Mouse (Mus musculus): Measurements from ENCODE around the gene Larp4. TPM values are rescaled to one million over a fixed set of nuclear protein-coding genes. Genes with fewer than 3 reads are reported as not detected.

The Larp4 gene
- polyA plus RNA-seq, 1 experiment = 0.12 TPM

DNA sequence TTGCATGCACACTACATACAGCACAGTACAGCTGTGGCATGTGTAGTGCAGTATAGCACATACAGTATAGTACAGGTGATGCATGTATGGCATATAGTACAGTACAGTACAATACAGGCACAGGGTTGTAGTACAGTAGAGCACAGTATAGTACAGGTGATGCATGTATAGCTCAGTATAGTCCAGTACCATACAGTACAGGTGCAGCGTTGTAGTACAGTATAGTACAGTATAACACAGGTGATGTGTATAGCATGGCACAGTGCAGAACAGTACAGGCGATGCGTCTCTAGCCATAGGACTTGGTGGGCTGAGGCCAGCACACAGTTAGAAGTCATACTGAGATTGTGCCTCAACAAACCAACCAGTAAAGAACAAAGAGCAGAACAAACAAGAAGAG lies 91.5 kb downstream of the Larp4 start:
- no peak overlapping the region for H3K4me3 ChIP-seq (replicated peaks)
- no peak for TF ChIP-seq GATA1 (IDR thresholded peaks at IDR 0.05; ENCODE audit: low read length)

DNA sequence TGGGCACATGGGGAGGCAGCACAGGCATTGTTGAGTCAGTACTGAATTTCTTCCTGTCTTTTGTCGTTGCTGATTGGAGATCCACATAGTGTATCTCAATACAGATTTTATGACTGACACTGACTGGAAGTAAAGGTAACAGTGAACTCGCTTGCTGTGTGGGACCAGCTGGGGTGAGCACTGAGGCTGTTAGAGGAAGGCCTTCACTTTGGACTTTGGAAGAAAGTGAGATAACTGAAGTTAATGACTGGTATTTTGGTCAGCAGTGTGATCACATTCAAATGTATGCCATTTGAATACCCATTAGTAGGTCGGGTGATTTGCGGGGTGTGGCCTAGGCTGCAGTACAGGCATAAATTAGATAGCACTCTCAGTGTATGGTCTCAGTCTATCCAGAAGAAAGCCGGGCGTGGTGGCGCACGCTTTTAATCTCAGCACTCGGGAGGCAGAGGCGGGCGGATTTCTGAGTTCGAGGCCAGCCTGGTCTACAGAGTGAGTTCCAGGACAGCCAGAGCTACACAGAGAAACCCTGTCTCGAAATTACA lies 93.4 kb downstream of the Larp4 start:
- Histone ChIP-seq H3K4me1 (ENCODE audit: control insufficient read depth) (peaks cover 29% of the 10 kb centered on the region), H3K9me3 (ENCODE audit: control insufficient read depth, low read length) (no peaks in the 10 kb centered on the region)
- TF ChIP-seq GATA1 (IDR thresholded peaks at IDR 0.05; ENCODE audit: low read length) (no peak), TAL1 (IDR thresholded peaks at IDR 0.05; ENCODE audit: low read length) (no peak)

More for the DNA sequence above, 91.5 kb downstream of the Larp4 start:
- Histone ChIP-seq H3K36me3 (ENCODE audit: control insufficient read depth) (no peaks in the 10 kb centered on the region), H3K4me1 (ENCODE audit: control insufficient read depth) (peaks cover 38% of the 10 kb centered on the region), H3K27me3 (ENCODE audit: control insufficient read depth) (no peaks in the 10 kb centered on the region), H3K9me3 (ENCODE audit: control insufficient read depth, low read length) (no peaks in the 10 kb centered on the region)

More for the DNA sequence above, 93.4 kb downstream of the Larp4 start:
- no peaks in the 10 kb centered on the region for H3K36me3 ChIP-seq (ENCODE audit: control insufficient read depth)
- no peak overlapping the region for H3K4me3 ChIP-seq (replicated peaks)
- no peaks in the 10 kb centered on the region for H3K27me3 ChIP-seq (ENCODE audit: control insufficient read depth)

Other genes starting within 250 kb of the Larp4 start
- 5.7 and 7.1 TPM in 2 replicates for gene Cox14, start 244.4 kb upstream of the Larp4 start, polyA plus RNA-seq (2012)
- 0.04 TPM in 1 of 2 replicates, not detected in the other for gene Cers5, start 197.2 kb upstream of the Larp4 start, polyA plus RNA-seq (2012)
- gene Lima1, start 94.6 kb upstream of the Larp4 start, polyA plus RNA-seq (2012) = 0.01 TPM in 1 of 2 replicates, not detected in the other
- gene Fam186a, start 3.0 kb upstream of the Larp4 start, polyA plus RNA-seq (2012) = not detected in 2 replicates
- 0.03 and 0.04 TPM in 2 replicates for gene Dip2b, start 68.6 kb downstream of the Larp4 start, polyA plus RNA-seq (2012)

All from erythroblast, embryonic 14.5 days (primary cell).